Mouse (Mus musculus): ENCODE measurements around the gene Fam161b. TPM values are rescaled to one million over a fixed set of nuclear protein-coding genes. Genes with fewer than 3 reads are reported as not detected.
A peak's percentile ranks its signal among the peaks of the same experiment; 100 is the strongest.

The Fam161b gene
- polyA plus RNA-seq, 1 experiment, result 0.03 TPM

DNA sequence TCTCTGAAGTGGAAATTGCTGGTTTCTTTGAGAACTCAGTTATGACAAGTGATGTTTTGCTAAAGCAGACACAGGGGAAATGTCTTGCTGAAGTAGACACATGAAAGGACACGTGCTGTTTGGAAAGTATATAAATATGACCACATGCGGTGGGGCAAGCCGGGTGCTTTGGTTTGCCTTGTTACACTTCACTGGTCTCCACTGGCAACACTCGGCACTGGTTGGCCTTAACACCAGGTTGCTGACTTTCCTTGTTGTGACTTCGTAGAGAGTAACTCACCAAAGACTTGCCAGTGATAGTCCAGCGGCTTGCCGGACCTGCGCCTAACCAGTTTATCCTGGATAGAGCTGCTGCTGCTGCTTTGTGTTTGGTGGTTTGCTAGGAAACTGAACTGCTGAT, 26.5 kb upstream of the Fam161b start:
- Histone ChIP-seq H3K27me3 (ENCODE audit: control insufficient read depth) (no peaks in the 10 kb centered on the region), H3K36me3 (ENCODE audit: control insufficient read depth) (peaks cover 21% of the 10 kb centered on the region), H3K9me3 (ENCODE audit: control insufficient read depth, low read length) (no peaks in the 10 kb centered on the region), H3K4me3 (replicated peaks) (no peak overlapping the region), H3K4me1 (ENCODE audit: control insufficient read depth) (peaks cover 18% of the 10 kb centered on the region)
- TF ChIP-seq TAL1 (IDR thresholded peaks at IDR 0.05; ENCODE audit: low read length) (no peak), GATA1 (IDR thresholded peaks at IDR 0.05; ENCODE audit: low read length) (no peak)

DNA sequence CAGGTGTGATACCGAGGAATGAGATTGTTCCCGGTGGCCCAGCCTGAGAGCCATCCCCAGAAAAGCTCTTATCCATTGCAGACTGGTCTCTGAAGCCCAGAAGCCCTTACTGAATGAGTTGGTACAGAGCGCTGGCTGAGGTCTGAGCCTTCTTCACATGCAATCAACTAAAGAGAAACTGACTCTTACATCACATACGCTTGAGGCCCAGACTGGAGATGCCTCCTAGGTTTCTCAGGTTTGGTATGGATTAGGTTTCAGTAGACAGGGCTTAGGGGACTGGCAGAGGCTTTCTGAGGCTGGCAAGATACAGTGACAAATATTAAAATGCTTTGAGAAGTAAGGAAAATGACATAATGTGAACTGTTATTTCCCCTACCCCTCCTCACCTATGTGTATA, 23.8 kb upstream of the Fam161b start:
- Histone ChIP-seq H3K4me1 (ENCODE audit: control insufficient read depth) (peaks cover 19% of the 10 kb centered on the region), H3K36me3 (ENCODE audit: control insufficient read depth) (peaks cover 31% of the 10 kb centered on the region), H3K4me3 (replicated peaks) (no peak overlapping the region), H3K9me3 (ENCODE audit: control insufficient read depth, low read length) (no peaks in the 10 kb centered on the region), H3K27me3 (ENCODE audit: control insufficient read depth) (no peaks in the 10 kb centered on the region)
- TF ChIP-seq GATA1 (IDR thresholded peaks at IDR 0.05; ENCODE audit: low read length), result no peak
- TF ChIP-seq TAL1 (IDR thresholded peaks at IDR 0.05; ENCODE audit: low read length), result no peak

DNA sequence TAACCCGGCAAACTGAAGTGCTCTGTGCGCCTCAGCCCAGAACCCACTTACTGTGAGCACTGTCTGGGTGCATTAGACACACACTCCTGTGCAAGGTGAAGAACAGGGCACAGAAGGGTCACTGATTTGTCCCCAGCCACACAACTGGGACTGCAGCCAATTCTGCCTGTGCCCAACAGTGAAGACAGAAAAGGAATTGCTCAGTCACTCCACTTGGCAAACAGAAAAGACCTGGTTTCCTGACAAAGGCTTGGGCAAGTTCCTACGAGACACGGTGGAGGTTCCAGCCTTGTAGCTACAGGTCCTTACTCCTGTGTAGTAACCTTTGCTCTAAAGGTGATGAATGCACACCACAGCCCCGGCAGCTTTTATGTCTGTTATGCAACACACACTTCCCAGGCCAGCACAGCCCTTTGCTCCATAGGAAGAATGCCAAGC, 23.0 kb upstream of the Fam161b start:
- H3K36me3 ChIP-seq (ENCODE audit: control insufficient read depth), result peaks cover 31% of the 10 kb centered on the region
- H3K9me3 ChIP-seq (ENCODE audit: control insufficient read depth, low read length), result no peaks in the 10 kb centered on the region
- no peak for TF ChIP-seq GATA1 (IDR thresholded peaks at IDR 0.05; ENCODE audit: low read length)
- no peak for TF ChIP-seq TAL1 (IDR thresholded peaks at IDR 0.05; ENCODE audit: low read length)
- H3K4me3 ChIP-seq (replicated peaks), result no peak overlapping the region
- H3K27me3 ChIP-seq (ENCODE audit: control insufficient read depth), result no peaks in the 10 kb centered on the region
- peaks cover 23% of the 10 kb centered on the region for H3K4me1 ChIP-seq (ENCODE audit: control insufficient read depth)

- H3K27me3 ChIP-seq (ENCODE audit: control insufficient read depth), result no peaks in the 10 kb centered on the region
- H3K9me3 ChIP-seq (ENCODE audit: control insufficient read depth, low read length), result no peaks in the 10 kb centered on the region
- TF ChIP-seq TAL1 (IDR thresholded peaks at IDR 0.05; ENCODE audit: low read length), result no peak
- TF ChIP-seq GATA1 (IDR thresholded peaks at IDR 0.05; ENCODE audit: low read length), result no peak
- peaks cover 20% of the 10 kb centered on the region for H3K4me1 ChIP-seq (ENCODE audit: control insufficient read depth)
- H3K4me3 ChIP-seq (replicated peaks), result no peak overlapping the region
- peaks cover 32% of the 10 kb centered on the region for H3K36me3 ChIP-seq (ENCODE audit: control insufficient read depth)
These were observed 20.7 kb upstream of the Fam161b start for GRCm38 (mm10) chr12:84382369-84382768.

- Histone ChIP-seq H3K4me1 (ENCODE audit: control insufficient read depth) (no peaks in the 10 kb centered on the region), H3K4me3 (replicated peaks) (no peak overlapping the region), H3K27me3 (ENCODE audit: control insufficient read depth) (no peaks in the 10 kb centered on the region), H3K36me3 (ENCODE audit: control insufficient read depth) (peaks cover 78% of the 10 kb centered on the region), H3K9me3 (ENCODE audit: control insufficient read depth, low read length) (no peaks in the 10 kb centered on the region)
- TF ChIP-seq TAL1 (IDR thresholded peaks at IDR 0.05; ENCODE audit: low read length) (no peak), GATA1 (IDR thresholded peaks at IDR 0.05; ENCODE audit: low read length) (no peak)
These were observed 12.3 kb upstream of the Fam161b start for GRCm38 (mm10) chr12:84373831-84374481.

DNA sequence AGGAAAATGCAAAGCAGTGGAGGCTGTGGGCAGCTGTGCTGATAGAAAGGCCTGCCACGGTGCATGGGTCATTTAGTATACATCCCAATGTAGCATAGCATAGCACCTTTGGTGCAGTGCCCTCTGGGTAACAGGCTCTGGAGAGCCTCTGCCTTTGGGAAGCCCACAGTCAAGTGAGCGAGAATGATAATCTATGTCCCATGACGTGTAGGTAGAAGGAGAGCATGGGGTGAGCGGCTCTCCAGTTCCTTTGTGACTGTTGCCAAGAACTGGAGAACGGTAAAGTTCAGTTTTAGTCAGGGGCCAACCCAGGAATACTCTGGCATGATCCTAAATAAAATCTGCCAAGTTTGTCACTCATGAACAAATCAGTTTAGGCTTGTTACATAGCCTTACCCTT, 10.0 kb upstream of the Fam161b start:
- H3K27me3 ChIP-seq (ENCODE audit: control insufficient read depth), result no peaks in the 10 kb centered on the region
- no peak overlapping the region for H3K4me3 ChIP-seq (replicated peaks)
- peaks cover 8% of the 10 kb centered on the region for H3K4me1 ChIP-seq (ENCODE audit: control insufficient read depth)
- no peaks in the 10 kb centered on the region for H3K9me3 ChIP-seq (ENCODE audit: control insufficient read depth, low read length)
- TF ChIP-seq TAL1 (IDR thresholded peaks at IDR 0.05; ENCODE audit: low read length) (no peak), GATA1 (IDR thresholded peaks at IDR 0.05; ENCODE audit: low read length) (no peak)
- H3K36me3 ChIP-seq (ENCODE audit: control insufficient read depth), result peaks cover 92% of the 10 kb centered on the region

- H3K9me3 ChIP-seq (ENCODE audit: control insufficient read depth, low read length), result no peaks in the 10 kb centered on the region
- peaks cover 42% of the 10 kb centered on the region for H3K4me1 ChIP-seq (ENCODE audit: control insufficient read depth)
- TF ChIP-seq GATA1 (IDR thresholded peaks at IDR 0.05; ENCODE audit: low read length) (no peak), TAL1 (IDR thresholded peaks at IDR 0.05; ENCODE audit: low read length) (no peak)
- no peaks in the 10 kb centered on the region for H3K27me3 ChIP-seq (ENCODE audit: control insufficient read depth)
- peaks cover 61% of the 10 kb centered on the region for H3K36me3 ChIP-seq (ENCODE audit: control insufficient read depth)
- H3K4me3 ChIP-seq (replicated peaks), result no peak overlapping the region
These were observed 5.3 kb upstream of the Fam161b start for GRCm38 (mm10) chr12:84366971-84367370.

DNA sequence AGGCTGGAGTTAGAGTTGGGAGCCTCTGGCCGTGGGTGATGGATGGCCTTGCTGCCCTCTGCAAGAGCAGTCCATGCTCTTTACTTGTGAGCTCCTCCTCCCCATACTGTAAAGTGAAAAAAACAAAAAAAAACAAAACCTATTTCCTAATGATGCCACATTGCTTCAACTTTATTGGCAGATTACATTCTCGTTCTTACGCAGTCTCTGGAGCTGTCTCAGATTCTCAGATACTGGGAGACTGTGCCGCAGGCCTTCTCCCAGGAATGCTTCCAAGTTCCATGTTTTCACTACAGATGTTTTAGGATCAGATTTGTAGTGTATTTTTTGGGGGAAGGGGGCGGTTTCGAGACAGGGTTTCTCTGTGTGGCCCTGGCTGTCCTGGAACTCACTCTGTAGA, 3.5 kb upstream of the Fam161b start:
- Histone ChIP-seq H3K27me3 (ENCODE audit: control insufficient read depth) (no peaks in the 10 kb centered on the region), H3K36me3 (ENCODE audit: control insufficient read depth) (peaks cover 43% of the 10 kb centered on the region), H3K4me3 (replicated peaks) (no peak overlapping the region), H3K9me3 (ENCODE audit: control insufficient read depth, low read length) (no peaks in the 10 kb centered on the region), H3K4me1 (ENCODE audit: control insufficient read depth) (peaks cover 56% of the 10 kb centered on the region)
- TF ChIP-seq TAL1 (IDR thresholded peaks at IDR 0.05; ENCODE audit: low read length) (no peak), GATA1 (IDR thresholded peaks at IDR 0.05; ENCODE audit: low read length) (no peak)

GRCm38 (mm10) chr12:84364291-84364690, 2.7 kb upstream of the Fam161b start:
- TF ChIP-seq GATA1 (IDR thresholded peaks at IDR 0.05; ENCODE audit: low read length) (no peak), TAL1 (IDR thresholded peaks at IDR 0.05; ENCODE audit: low read length) (no peak)
- Histone ChIP-seq H3K4me3 (replicated peaks) (no peak overlapping the region), H3K27me3 (ENCODE audit: control insufficient read depth) (no peaks in the 10 kb centered on the region), H3K9me3 (ENCODE audit: control insufficient read depth, low read length) (no peaks in the 10 kb centered on the region), H3K36me3 (ENCODE audit: control insufficient read depth) (peaks cover 34% of the 10 kb centered on the region), H3K4me1 (ENCODE audit: control insufficient read depth) (peaks cover 64% of the 10 kb centered on the region)

GRCm38 (mm10) chr12:84362872-84363271, 1.2 kb upstream of the Fam161b start:
- TF ChIP-seq GATA1 (IDR thresholded peaks at IDR 0.05; ENCODE audit: low read length) (no peak), TAL1 (IDR thresholded peaks at IDR 0.05; ENCODE audit: low read length) (no peak)
- Histone ChIP-seq H3K27me3 (ENCODE audit: control insufficient read depth) (no peaks in the 10 kb centered on the region), H3K4me3 (replicated peaks) (peak overlapping the region; percentile 94), H3K4me1 (ENCODE audit: control insufficient read depth) (peaks cover 79% of the 10 kb centered on the region), H3K9me3 (ENCODE audit: control insufficient read depth, low read length) (no peaks in the 10 kb centered on the region), H3K36me3 (ENCODE audit: control insufficient read depth) (peaks cover 21% of the 10 kb centered on the region)

Measured in erythroblast, embryonic 14.5 days (primary cell).